Mouse (Mus musculus): ENCODE results near the gene Gm20388. TPM values are rescaled to one million over a fixed set of nuclear protein-coding genes. Genes with fewer than 3 reads are reported as not detected.

Gene Gm20388
- total and polyA plus RNA-seq, 2 experiments from 2014 or later = 51.3 TPM; not detected in 1

- Histone ChIP-seq H3K4me2 (ENCODE audit: low read depth) (peak overlapping the region; percentile 31), H3K27me3 (ENCODE audit: insufficient read depth, low read length) (no peaks in the 10 kb centered on the region), H3K27ac (ENCODE audit: low read depth, low read length) (peak overlapping the region; percentile 87), H3K9ac (peak overlapping the region; percentile 33), H3K9me3 (ENCODE audit: low read length) (no peaks in the 10 kb centered on the region), H3K36me3 (ENCODE audit: insufficient read depth) (no peaks in the 10 kb centered on the region), H3K4me1 (ENCODE audit: insufficient read depth) (peaks cover 55% of the 10 kb centered on the region), H3K4me3 (ENCODE audit: low read depth, low read length) (no peak overlapping the region)
- TF ChIP-seq CTCF (IDR thresholded peaks at IDR 0.05; ENCODE audit: low read depth) = no peak
- WGBS = 13% methylated on average over 17 of the region's 17 CpGs
- peak; percentile 14; the same call in 1 of the 2 replicates for ATAC-seq
- no peak for DNase-seq
These were observed 2834.5 kb downstream of the Gm20388 start for GRCm38 (mm10) chr8:122745022-122745749.

- DNase-seq (peak; percentile 72), ATAC-seq (peak; percentile 62)
- no peak overlapping the region for H3K4me3 ChIP-seq (ENCODE audit: low read depth, low read length)
- H3K27me3 ChIP-seq (ENCODE audit: insufficient read depth, low read length) = no peaks in the 10 kb centered on the region
- no peaks in the 10 kb centered on the region for H3K9me3 ChIP-seq (ENCODE audit: low read length)
- H3K27ac ChIP-seq (ENCODE audit: low read depth, low read length) = peak overlapping the region; percentile 87
- H3K9ac ChIP-seq = peak overlapping the region; percentile 33
- no peak for TF ChIP-seq CTCF (IDR thresholded peaks at IDR 0.05; ENCODE audit: low read depth)
- peak overlapping the region; percentile 31 for H3K4me2 ChIP-seq (ENCODE audit: low read depth)
- WGBS = 6% methylated on average over 16 of the region's 16 CpGs
- H3K4me1 ChIP-seq (ENCODE audit: insufficient read depth) = peaks cover 59% of the 10 kb centered on the region
- H3K36me3 ChIP-seq (ENCODE audit: insufficient read depth) = no peaks in the 10 kb centered on the region
These were observed 2835.2 kb downstream of the Gm20388 start for GRCm38 (mm10) chr8:122745750-122746275.

- TF ChIP-seq CTCF (IDR thresholded peaks at IDR 0.05; ENCODE audit: low read depth) = no peak
- no peaks in the 10 kb centered on the region for H3K27me3 ChIP-seq (ENCODE audit: insufficient read depth, low read length)
- peak; percentile 29 for DNase-seq
- WGBS = 31% methylated on average over 7 of the region's 7 CpGs
- H3K9ac ChIP-seq = no peak overlapping the region
- no peak overlapping the region for H3K4me3 ChIP-seq (ENCODE audit: low read depth, low read length)
- no peaks in the 10 kb centered on the region for H3K36me3 ChIP-seq (ENCODE audit: insufficient read depth)
- H3K4me1 ChIP-seq (ENCODE audit: insufficient read depth) = peaks cover 59% of the 10 kb centered on the region
- H3K27ac ChIP-seq (ENCODE audit: low read depth, low read length) = peak overlapping the region; percentile 87; the same call in 1 of the 2 replicates
- 0 out of 2 replicates have a peak overlapping the region, but pooled peaks have one; percentile 31 for H3K4me2 ChIP-seq (ENCODE audit: low read depth)
- ATAC-seq = no peak
- no peaks in the 10 kb centered on the region for H3K9me3 ChIP-seq (ENCODE audit: low read length)
These were observed 2835.8 kb downstream of the Gm20388 start for GRCm38 (mm10) chr8:122746439-122746838.

GRCm38 (mm10) chr8:122747825-122748224 is 2837.2 kb downstream of the Gm20388 start:
- no peak for DNase-seq
- 76% methylated on average over 1 of the region's 1 CpGs for WGBS
- no peaks in the 10 kb centered on the region for H3K27me3 ChIP-seq (ENCODE audit: insufficient read depth, low read length)
- no peaks in the 10 kb centered on the region for H3K9me3 ChIP-seq (ENCODE audit: low read length)
- no peak overlapping the region for H3K4me3 ChIP-seq (ENCODE audit: low read depth, low read length)
- peaks cover 47% of the 10 kb centered on the region for H3K4me1 ChIP-seq (ENCODE audit: insufficient read depth)
- H3K27ac ChIP-seq (ENCODE audit: low read depth, low read length) = no peak overlapping the region
- H3K36me3 ChIP-seq (ENCODE audit: insufficient read depth) = no peaks in the 10 kb centered on the region
- H3K4me2 ChIP-seq (ENCODE audit: low read depth) = no peak overlapping the region
- TF ChIP-seq CTCF (IDR thresholded peaks at IDR 0.05; ENCODE audit: low read depth) = no peak
- no peak for ATAC-seq
- H3K9ac ChIP-seq = no peak overlapping the region

GRCm38 (mm10) chr8:122749333-122749958 is 2838.8 kb downstream of the Gm20388 start:
- H3K4me3 ChIP-seq (ENCODE audit: low read depth, low read length) = no peak overlapping the region
- no peaks in the 10 kb centered on the region for H3K27me3 ChIP-seq (ENCODE audit: insufficient read depth, low read length)

GRCm38 (mm10) chr8:122751342-122751741 is 2840.7 kb downstream of the Gm20388 start:
- H3K27ac ChIP-seq (ENCODE audit: low read depth, low read length) = peak overlapping the region; percentile 85
- no peaks in the 10 kb centered on the region for H3K27me3 ChIP-seq (ENCODE audit: insufficient read depth, low read length)
- H3K4me3 ChIP-seq (ENCODE audit: low read depth, low read length) = peak overlapping the region; percentile 48
- DNase-seq (peak; percentile 91), ATAC-seq (peak; percentile 82)
- no peaks in the 10 kb centered on the region for H3K36me3 ChIP-seq (ENCODE audit: insufficient read depth)
- no peaks in the 10 kb centered on the region for H3K9me3 ChIP-seq (ENCODE audit: low read length)
- H3K4me1 ChIP-seq (ENCODE audit: insufficient read depth) = peaks cover 21% of the 10 kb centered on the region
- TF ChIP-seq CTCF (IDR thresholded peaks at IDR 0.05; ENCODE audit: low read depth) = no peak
- H3K9ac ChIP-seq = peak overlapping the region; percentile 59
- peak overlapping the region; percentile 59 for H3K4me2 ChIP-seq (ENCODE audit: low read depth)
- 15% methylated on average over 5 of the region's 5 CpGs for WGBS

More at GRCm38 (mm10) chr8:122749333-122749958, 2838.8 kb downstream of the Gm20388 start:
- no peak for ATAC-seq
- Histone ChIP-seq H3K9me3 (ENCODE audit: low read length) (no peaks in the 10 kb centered on the region), H3K9ac (peak overlapping the region; percentile 28; the same call in 1 of the 2 replicates), H3K36me3 (ENCODE audit: insufficient read depth) (no peaks in the 10 kb centered on the region), H3K4me1 (ENCODE audit: insufficient read depth) (peaks cover 40% of the 10 kb centered on the region), H3K4me2 (ENCODE audit: low read depth) (peak overlapping the region; percentile 59), H3K27ac (ENCODE audit: low read depth, low read length) (peak overlapping the region; percentile 66)
- 41% methylated on average over 6 of the region's 6 CpGs for WGBS
- DNase-seq = no peak
- TF ChIP-seq CTCF (IDR thresholded peaks at IDR 0.05; ENCODE audit: low read depth) = no peak

Measured in forebrain, postnatal 0 days (tissue).